8 mouse cellular contexts compared by ENCODE assay signal in genomic region chr2:4252541-4253291, GRCm38 (mm10).
DNase-seq lines count a peak whose midpoint lies in the region; ATAC-seq lines count a peak whose summit lies in the region.

No protein-coding gene starts in this region.

- peaks cover 14% of the 10 kb centered on the region for H3K4me1 ChIP-seq in hindbrain, embryonic 12.5 days
- H3K4me1 ChIP-seq in hindbrain, embryonic 11.5 days (replicated peaks; ENCODE audit: control insufficient read depth, insufficient read depth, low read length), result 0 out of 2 replicates have a peak, but pooled peaks cover 2% of the 10 kb centered on the region
- peaks cover 21% of the 10 kb centered on the region for H3K4me1 ChIP-seq in intestine, embryonic 16.5 days (ENCODE audit: control insufficient read depth, insufficient read depth, low read length)
- peaks cover 24% of the 10 kb centered on the region for H3K4me1 ChIP-seq in neural tube, embryonic 12.5 days

- ATAC-seq in hindbrain, embryonic 12.5 days (ENCODE audit: low FRiP score), result no peak
- no peak for ATAC-seq in hindbrain, embryonic 11.5 days (ENCODE audit: low FRiP score)
- peak; percentile 74 for ATAC-seq in intestine, embryonic 16.5 days
- no peak for ATAC-seq in neural tube, embryonic 12.5 days (ENCODE audit: low FRiP score, low read depth)
- no peak for ATAC-seq in megakaryocyte, adult 5-6 weeks (ENCODE audit: poor library complexity, severe bottlenecking)

- H3K27ac ChIP-seq in hindbrain, embryonic 12.5 days, result peak overlapping the region; percentile 62
- no peak overlapping the region for H3K27ac ChIP-seq in hindbrain, embryonic 11.5 days (ENCODE audit: low read depth, low read length)
- H3K27ac ChIP-seq in intestine, embryonic 16.5 days (ENCODE audit: low read length), result peak overlapping the region; percentile 76
- 0 out of 2 replicates have a peak overlapping the region, but pooled peaks have one; percentile 26 for H3K27ac ChIP-seq in neural tube, embryonic 12.5 days

- no peaks in the 10 kb centered on the region for H3K9me3 ChIP-seq in hindbrain, embryonic 12.5 days (replicated peaks)
- no peaks in the 10 kb centered on the region for H3K9me3 ChIP-seq in hindbrain, embryonic 11.5 days (ENCODE audit: control insufficient read depth, low read length)
- no peaks in the 10 kb centered on the region for H3K9me3 ChIP-seq in intestine, embryonic 16.5 days (ENCODE audit: control insufficient read depth, low read length)
- H3K9me3 ChIP-seq in neural tube, embryonic 12.5 days, result no peaks in the 10 kb centered on the region

- H3K27me3 ChIP-seq in hindbrain, embryonic 12.5 days, result no peaks in the 10 kb centered on the region
- no peaks in the 10 kb centered on the region for H3K27me3 ChIP-seq in hindbrain, embryonic 11.5 days (ENCODE audit: control insufficient read depth, insufficient read depth, low read length)
- H3K27me3 ChIP-seq in intestine, embryonic 16.5 days (replicated peaks; ENCODE audit: control insufficient read depth, insufficient read depth, low read length), result no peaks in the 10 kb centered on the region
- no peaks in the 10 kb centered on the region for H3K27me3 ChIP-seq in neural tube, embryonic 12.5 days (replicated peaks)

- DNase-seq in hindbrain, embryonic 11.5 days (ENCODE audit: low spot score), result no peak
- DNase-seq in fibroblast of lung, adult 2 months (ENCODE audit: low read depth), result peak; percentile 48
- no peak for DNase-seq in cerebellum, postnatal 4 days (ENCODE audit: low spot score in 2 of 2)
- no peak for DNase-seq in thymus, postnatal 10 days (ENCODE audit: low spot score in 2 of 2)

- H3K36me3 ChIP-seq in hindbrain, embryonic 12.5 days, result no peaks in the 10 kb centered on the region
- no peaks in the 10 kb centered on the region for H3K36me3 ChIP-seq in hindbrain, embryonic 11.5 days (ENCODE audit: control insufficient read depth, insufficient read depth, low read length)
- H3K36me3 ChIP-seq in intestine, embryonic 16.5 days (ENCODE audit: control insufficient read depth, insufficient read depth, low read length), result no peaks in the 10 kb centered on the region
- H3K36me3 ChIP-seq in neural tube, embryonic 12.5 days, result no peaks in the 10 kb centered on the region

- 42% methylated on average over 9 of the region's 9 CpGs for WGBS in hindbrain, embryonic 12.5 days
- WGBS in hindbrain, embryonic 11.5 days, result 62% methylated on average over 9 of the region's 9 CpGs
- 22% methylated on average over 9 of the region's 9 CpGs for whole genome bisulfite sequencing in intestine, embryonic 16.5 days
- 35% methylated on average over 9 of the region's 9 CpGs for WGBS in neural tube, embryonic 12.5 days

- H3K4me3 ChIP-seq in hindbrain, embryonic 12.5 days, result no peak overlapping the region
- H3K4me3 ChIP-seq in hindbrain, embryonic 11.5 days (ENCODE audit: low read depth, low read length), result no peak overlapping the region
- H3K4me3 ChIP-seq in intestine, embryonic 16.5 days (ENCODE audit: low read length), result no peak overlapping the region
- no peak overlapping the region for H3K4me3 ChIP-seq in neural tube, embryonic 12.5 days

- H3K4me2 ChIP-seq in hindbrain, embryonic 12.5 days (replicated peaks), result no peak overlapping the region
- H3K4me2 ChIP-seq in hindbrain, embryonic 11.5 days (replicated peaks; ENCODE audit: low read depth, low read length), result no peak overlapping the region
- H3K4me2 ChIP-seq in intestine, embryonic 16.5 days (ENCODE audit: low read depth, low read length), result peak overlapping the region; percentile 5; the same call in 1 of the 2 replicates
- H3K4me2 ChIP-seq in neural tube, embryonic 12.5 days (replicated peaks), result no peak overlapping the region

- H3K9ac ChIP-seq in hindbrain, embryonic 12.5 days, result 0 out of 2 replicates have a peak overlapping the region, but pooled peaks have one; percentile 25
- H3K9ac ChIP-seq in hindbrain, embryonic 11.5 days (ENCODE audit: low read depth, low read length), result no peak overlapping the region
- no peak overlapping the region for H3K9ac ChIP-seq in intestine, embryonic 16.5 days (ENCODE audit: low read depth, low read length)
- H3K9ac ChIP-seq in neural tube, embryonic 12.5 days, result no peak overlapping the region
